Comparison of ENCODE assay signal across 7 mouse cellular contexts in genomic region chr11:70015677-70016076, GRCm38 (mm10). TPM values are rescaled to one million over a fixed set of nuclear protein-coding genes. Genes with fewer than 3 reads are reported as not detected.
A peak's percentile ranks its signal among the peaks of the same experiment; 100 is the strongest.
DNase-seq lines count a peak whose midpoint lies in the region; ATAC-seq and TF ChIP-seq lines count a peak whose summit lies in the region.

No protein-coding gene starts in this region.

- no peak overlapping the region for H3K27ac ChIP-seq in kidney, postnatal 0 days
- 0 out of 2 replicates have a peak overlapping the region, but pooled peaks have one; percentile 85 for H3K27ac ChIP-seq in forebrain, embryonic 10.5 days
- H3K27ac ChIP-seq in intestine, embryonic 16.5 days (ENCODE audit: low read length): no peak overlapping the region
- H3K27ac ChIP-seq in midbrain, embryonic 16.5 days (ENCODE audit: low read length): no peak overlapping the region

- DNase-seq in kidney, postnatal 0 days (ENCODE audit: low spot score): no peak
- DNase-seq in kidney, adult 18-20 months: no peak
- no peak for DNase-seq in forebrain, embryonic 10.5 days (ENCODE audit: extremely low spot score, low spot score)
- DNase-seq in frontal cortex, postnatal 25 days (ENCODE audit: low spot score in 2 of 2): no peak
- DNase-seq in right cerebral cortex, postnatal 36 days (ENCODE audit: low spot score in 2 of 2): no peak

- peaks cover 25% of the 10 kb centered on the region for H3K4me1 ChIP-seq in kidney, postnatal 0 days (replicated peaks; ENCODE audit: insufficient read depth, low read length)
- peaks cover 70% of the 10 kb centered on the region for H3K4me1 ChIP-seq in forebrain, embryonic 10.5 days
- H3K4me1 ChIP-seq in intestine, embryonic 16.5 days (ENCODE audit: control insufficient read depth, insufficient read depth, low read length): peaks cover 35% of the 10 kb centered on the region
- peaks cover 37% of the 10 kb centered on the region for H3K4me1 ChIP-seq in midbrain, embryonic 16.5 days (ENCODE audit: control insufficient read depth, insufficient read depth, low read length)

- no peaks in the 10 kb centered on the region for H3K27me3 ChIP-seq in kidney, postnatal 0 days (ENCODE audit: insufficient read depth, low read length)
- no peaks in the 10 kb centered on the region for H3K27me3 ChIP-seq in forebrain, embryonic 10.5 days (ENCODE audit: poor library complexity, severe bottlenecking)
- no peaks in the 10 kb centered on the region for H3K27me3 ChIP-seq in intestine, embryonic 16.5 days (replicated peaks; ENCODE audit: control insufficient read depth, insufficient read depth, low read length)
- H3K27me3 ChIP-seq in midbrain, embryonic 16.5 days (ENCODE audit: control insufficient read depth, insufficient read depth, low read depth, low read length): no peaks in the 10 kb centered on the region

- no peak overlapping the region for H3K4me3 ChIP-seq in kidney, postnatal 0 days (replicated peaks; ENCODE audit: low read depth, low read length)
- peak overlapping the region; percentile 65 for H3K4me3 ChIP-seq in forebrain, embryonic 10.5 days
- H3K4me3 ChIP-seq in intestine, embryonic 16.5 days (ENCODE audit: low read length): peak overlapping the region; percentile 70; the same call in 1 of the 2 replicates
- no peak overlapping the region; the same call in 1 of the 2 replicates for H3K4me3 ChIP-seq in midbrain, embryonic 16.5 days (ENCODE audit: low read depth, low read length)

- H3K9ac ChIP-seq in kidney, postnatal 0 days (ENCODE audit: low read depth, low read length): no peak overlapping the region
- peak overlapping the region; percentile 84 for H3K9ac ChIP-seq in intestine, embryonic 16.5 days (ENCODE audit: low read depth, low read length)
- no peak overlapping the region for H3K9ac ChIP-seq in midbrain, embryonic 16.5 days (ENCODE audit: low read depth, low read length)

- H3K36me3 ChIP-seq in kidney, postnatal 0 days (ENCODE audit: insufficient read depth, low read length): peaks cover 23% of the 10 kb centered on the region
- peaks cover 33% of the 10 kb centered on the region for H3K36me3 ChIP-seq in forebrain, embryonic 10.5 days (replicated peaks)
- H3K36me3 ChIP-seq in intestine, embryonic 16.5 days (ENCODE audit: control insufficient read depth, insufficient read depth, low read length): peaks cover 20% of the 10 kb centered on the region
- H3K36me3 ChIP-seq in midbrain, embryonic 16.5 days (ENCODE audit: control insufficient read depth, insufficient read depth, low read length): peaks cover 16% of the 10 kb centered on the region

- peak overlapping the region; percentile 91 for H3K4me2 ChIP-seq in kidney, postnatal 0 days (ENCODE audit: low read length)
- H3K4me2 ChIP-seq in intestine, embryonic 16.5 days (ENCODE audit: low read depth, low read length): peak overlapping the region; percentile 55
- H3K4me2 ChIP-seq in midbrain, embryonic 16.5 days (ENCODE audit: low read length): peak overlapping the region; percentile 78

- no peak for ATAC-seq in kidney, postnatal 0 days (replicated peaks; ENCODE audit: low FRiP score, low read depth)
- ATAC-seq in intestine, embryonic 16.5 days: no peak
- ATAC-seq in midbrain, embryonic 16.5 days: no peak

- no peak for TF ChIP-seq CTCF in kidney, postnatal 0 days (IDR thresholded peaks at IDR 0.05; ENCODE audit: low read depth)

- WGBS in kidney, postnatal 0 days: 63% methylated on average over 6 of the region's 6 CpGs
- WGBS in forebrain, embryonic 10.5 days: 67% methylated on average over 6 of the region's 6 CpGs
- 64% methylated on average over 6 of the region's 6 CpGs for WGBS in intestine, embryonic 16.5 days
- WGBS in midbrain, embryonic 16.5 days: 70% methylated on average over 6 of the region's 6 CpGs

- no peaks in the 10 kb centered on the region for H3K9me3 ChIP-seq in kidney, postnatal 0 days (replicated peaks; ENCODE audit: low read length)
- no peaks in the 10 kb centered on the region for H3K9me3 ChIP-seq in forebrain, embryonic 10.5 days
- no peaks in the 10 kb centered on the region for H3K9me3 ChIP-seq in intestine, embryonic 16.5 days (ENCODE audit: control insufficient read depth, low read length)
- no peaks in the 10 kb centered on the region for H3K9me3 ChIP-seq in midbrain, embryonic 16.5 days (replicated peaks; ENCODE audit: control insufficient read depth, low read length, poor library complexity, severe bottlenecking)

RNA-seq across cellular contexts. Expression of gene Acadvl, which starts 0.5 kb away (rescaled TPM):
- 178 and 197 TPM in 2 replicates for polyA plus RNA-seq in kidney, postnatal 0 days (2015; fragmentation: Nextera tagmentation; extraction: Ambion mirVana)
- 41.0 and 44.1 TPM in 2 replicates for polyA plus RNA-seq in forebrain, embryonic 10.5 days (2016; fragmentation: Nextera tagmentation; extraction: Ambion mirVana)
- 172 and 189 TPM in 2 replicates for polyA plus RNA-seq in intestine, embryonic 16.5 days (2015; fragmentation: Nextera tagmentation; extraction: Ambion mirVana)
- polyA plus RNA-seq in midbrain, embryonic 16.5 days (2015; fragmentation: Nextera tagmentation; extraction: Ambion mirVana): 56.3 and 61.6 TPM in 2 replicates

RNA-seq across cellular contexts. Expression of gene Dlg4, which starts 1.1 kb away (rescaled TPM):
- 4.3 and 6.5 TPM in 2 replicates for polyA plus RNA-seq in kidney, postnatal 0 days (2015; fragmentation: Nextera tagmentation; extraction: Ambion mirVana)
- polyA plus RNA-seq in forebrain, embryonic 10.5 days (2016; fragmentation: Nextera tagmentation; extraction: Ambion mirVana): 13.8 and 15.5 TPM in 2 replicates
- polyA plus RNA-seq in intestine, embryonic 16.5 days (2015; fragmentation: Nextera tagmentation; extraction: Ambion mirVana): 5.1 and 6.1 TPM in 2 replicates
- 23.4 and 30.0 TPM in 2 replicates for polyA plus RNA-seq in midbrain, embryonic 16.5 days (2015; fragmentation: Nextera tagmentation; extraction: Ambion mirVana)

RNA-seq across cellular contexts. Expression of gene Dvl2, which starts 15.3 kb away (rescaled TPM):
- polyA plus RNA-seq in kidney, postnatal 0 days (2015; fragmentation: Nextera tagmentation; extraction: Ambion mirVana): 25.8 and 27.1 TPM in 2 replicates
- polyA plus RNA-seq in forebrain, embryonic 10.5 days (2016; fragmentation: Nextera tagmentation; extraction: Ambion mirVana): 44.3 and 51.6 TPM in 2 replicates
- 23.8 and 26.0 TPM in 2 replicates for polyA plus RNA-seq in intestine, embryonic 16.5 days (2015; fragmentation: Nextera tagmentation; extraction: Ambion mirVana)
- polyA plus RNA-seq in midbrain, embryonic 16.5 days (2015; fragmentation: Nextera tagmentation; extraction: Ambion mirVana): 21.9 and 26.1 TPM in 2 replicates

RNA-seq across cellular contexts. Expression of gene Phf23, which starts 20.1 kb away (rescaled TPM):
- polyA plus RNA-seq in kidney, postnatal 0 days (2015; fragmentation: Nextera tagmentation; extraction: Ambion mirVana): 61.9 and 62.6 TPM in 2 replicates
- 94.5 and 96.2 TPM in 2 replicates for polyA plus RNA-seq in forebrain, embryonic 10.5 days (2016; fragmentation: Nextera tagmentation; extraction: Ambion mirVana)
- polyA plus RNA-seq in intestine, embryonic 16.5 days (2015; fragmentation: Nextera tagmentation; extraction: Ambion mirVana): 49.7 and 53.1 TPM in 2 replicates
- 51.2 and 58.6 TPM in 2 replicates for polyA plus RNA-seq in midbrain, embryonic 16.5 days (2015; fragmentation: Nextera tagmentation; extraction: Ambion mirVana)

RNA-seq across cellular contexts. Expression of gene Gabarap, which starts 24.7 kb away (rescaled TPM):
- 626 TPM in 2 replicates for polyA plus RNA-seq in kidney, postnatal 0 days (2015; fragmentation: Nextera tagmentation; extraction: Ambion mirVana)
- 318 and 331 TPM in 2 replicates for polyA plus RNA-seq in forebrain, embryonic 10.5 days (2016; fragmentation: Nextera tagmentation; extraction: Ambion mirVana)
- polyA plus RNA-seq in intestine, embryonic 16.5 days (2015; fragmentation: Nextera tagmentation; extraction: Ambion mirVana): 639 and 679 TPM in 2 replicates
- polyA plus RNA-seq in midbrain, embryonic 16.5 days (2015; fragmentation: Nextera tagmentation; extraction: Ambion mirVana): 527 and 528 TPM in 2 replicates

Comparison
In these comparisons a context has a peak if more than half of its experiments do, and no peak if none do; other contexts are left out.
1. H3K4me3 ChIP-seq: peak in forebrain, embryonic 10.5 days (single experiment) and intestine, embryonic 16.5 days (single experiment); none in kidney, postnatal 0 days (single experiment) and midbrain, embryonic 16.5 days (single experiment).
2. Peak in every context shown above with its lines, with median percentiles within 50 percentile points of each other: H3K4me2 ChIP-seq.